Mouse (Mus musculus): ENCODE measurements around the gene Tpm3.
A peak's percentile ranks its signal among the peaks of the same experiment; 100 is the strongest.

Tpm3 gene

DNA sequence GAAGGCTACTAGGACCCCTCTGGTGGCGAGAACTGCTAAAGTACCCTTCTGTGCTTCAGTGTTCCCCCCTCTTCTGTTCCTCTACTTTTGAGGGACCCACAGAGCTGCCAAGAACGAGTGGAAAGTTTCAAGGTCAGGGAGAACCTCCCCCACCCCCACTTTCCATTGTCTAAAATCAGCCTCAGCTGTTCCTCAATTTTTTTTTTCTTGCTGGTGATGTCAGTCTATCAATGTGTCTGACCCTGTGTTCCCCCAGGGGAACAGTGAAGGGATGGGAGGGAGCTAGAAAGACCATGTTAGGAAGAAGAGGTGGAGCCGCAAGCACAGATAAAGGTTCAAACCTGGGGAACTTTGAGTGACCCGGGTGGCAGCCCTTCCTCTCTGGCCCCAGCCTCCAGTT lies at the start of gene Tpm3:
Gene Tpm3, plus strand, starts transcription at position 356 of the 400 bp plus-strand sequence.
- DNase-seq = no peak

DNA sequence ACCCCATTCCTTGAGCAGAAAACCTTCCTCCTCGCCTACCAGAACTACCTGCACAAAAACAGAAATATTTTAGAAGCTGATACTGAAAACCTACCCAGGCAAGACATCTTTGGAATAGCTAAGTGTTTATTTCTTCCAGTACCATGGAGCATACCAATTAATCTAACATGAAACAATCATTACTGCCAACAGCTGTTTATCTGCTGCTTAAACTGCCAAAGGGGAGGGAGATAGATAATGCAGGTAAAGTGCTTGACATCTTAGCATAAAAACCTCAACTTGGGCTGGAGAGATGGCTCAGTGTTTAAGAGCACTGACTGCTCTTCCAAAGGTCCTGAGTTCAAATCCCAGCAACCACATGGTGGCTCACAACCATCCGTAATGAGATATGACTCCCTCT lies 37.8 kb upstream of the Tpm3 start:
- no peak for DNase-seq

DNA sequence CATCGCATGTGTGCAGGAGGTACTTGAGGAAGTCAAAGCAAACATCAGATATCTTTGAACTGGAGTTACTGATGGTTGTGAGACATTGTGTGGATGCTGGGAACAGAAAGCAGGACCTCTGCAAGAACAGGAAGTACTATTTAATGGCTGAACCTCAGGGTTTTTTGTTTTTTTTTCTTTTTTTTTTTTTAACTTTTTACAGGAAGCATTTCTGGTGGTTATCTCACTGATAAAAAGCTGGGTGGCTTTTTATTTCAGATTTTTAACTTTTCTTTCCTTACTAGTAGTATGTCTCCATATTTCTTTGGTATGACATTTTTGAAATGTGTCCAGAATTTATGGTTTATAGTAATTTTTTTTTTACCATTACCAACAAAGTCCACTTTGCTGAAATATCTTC lies 36.2 kb upstream of the Tpm3 start:
- DNase-seq = no peak

DNA sequence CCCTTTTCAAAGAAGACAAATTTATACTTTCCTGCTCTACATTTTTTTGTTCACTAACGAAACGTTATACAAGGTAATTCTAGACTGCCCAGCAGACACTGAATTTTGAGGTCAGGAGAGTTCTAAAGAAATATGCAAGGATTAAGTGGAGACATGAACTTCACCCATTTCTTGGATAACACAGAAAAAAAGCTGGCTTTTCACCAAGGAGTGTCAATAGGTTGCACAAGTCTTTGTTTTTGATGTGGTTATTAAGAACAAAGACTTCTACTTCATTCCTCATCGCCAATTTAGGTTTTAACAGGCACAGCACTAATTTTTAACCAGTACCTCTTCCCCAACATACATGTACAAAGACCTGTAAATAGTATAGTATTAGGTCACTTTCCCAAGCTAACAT lies 22.8 kb upstream of the Tpm3 start:
- DNase-seq = no peak

DNA sequence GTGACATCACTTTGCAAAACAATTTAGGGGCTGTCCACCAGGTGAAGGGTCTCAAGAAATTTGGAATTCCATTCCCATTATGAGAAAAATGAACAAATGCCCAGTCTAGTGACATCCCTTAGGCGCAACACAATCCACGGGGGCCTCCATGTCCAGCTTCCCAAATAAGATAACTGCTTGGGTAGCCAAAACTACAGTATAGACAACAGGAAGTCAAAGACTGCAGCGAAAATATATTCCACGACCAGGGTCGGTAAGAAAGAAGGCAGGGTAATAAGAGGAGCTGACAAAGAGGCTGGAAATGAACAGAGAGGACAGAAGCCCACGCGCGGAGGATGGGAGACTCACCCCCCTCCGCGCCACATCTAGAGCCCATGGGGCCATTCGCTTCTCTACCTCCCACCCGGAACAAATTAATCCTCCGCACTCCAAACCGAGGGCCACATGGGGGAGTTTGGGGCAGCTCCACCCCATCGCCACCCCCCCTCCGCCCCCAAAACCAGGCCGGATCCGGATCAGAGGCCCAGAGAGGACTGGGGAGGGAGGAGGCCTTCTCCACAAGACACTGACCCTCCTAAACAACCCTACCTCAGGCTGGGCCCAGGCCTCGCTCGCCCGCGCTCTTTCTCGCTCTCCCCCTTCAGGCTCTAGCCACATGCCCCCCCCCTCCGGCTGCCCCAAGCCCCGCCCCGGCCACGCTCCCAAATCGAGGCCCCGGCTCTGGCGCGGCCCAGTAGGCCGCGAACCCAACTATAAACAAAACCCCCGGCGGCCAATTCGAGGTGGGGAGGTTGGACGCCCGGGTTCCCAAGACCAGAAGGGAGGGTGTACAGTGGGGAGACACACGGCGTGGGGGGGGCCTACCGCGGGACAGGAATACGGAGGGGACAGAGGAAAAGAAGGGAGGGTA lies 20.8 kb upstream of the Tpm3 start, which contains the start of gene 4933434E20Rik:
Gene 4933434E20Rik, plus strand, starts transcription at position 196 of the 910 bp plus-strand sequence.
- peak; percentile 72 for DNase-seq

DNA sequence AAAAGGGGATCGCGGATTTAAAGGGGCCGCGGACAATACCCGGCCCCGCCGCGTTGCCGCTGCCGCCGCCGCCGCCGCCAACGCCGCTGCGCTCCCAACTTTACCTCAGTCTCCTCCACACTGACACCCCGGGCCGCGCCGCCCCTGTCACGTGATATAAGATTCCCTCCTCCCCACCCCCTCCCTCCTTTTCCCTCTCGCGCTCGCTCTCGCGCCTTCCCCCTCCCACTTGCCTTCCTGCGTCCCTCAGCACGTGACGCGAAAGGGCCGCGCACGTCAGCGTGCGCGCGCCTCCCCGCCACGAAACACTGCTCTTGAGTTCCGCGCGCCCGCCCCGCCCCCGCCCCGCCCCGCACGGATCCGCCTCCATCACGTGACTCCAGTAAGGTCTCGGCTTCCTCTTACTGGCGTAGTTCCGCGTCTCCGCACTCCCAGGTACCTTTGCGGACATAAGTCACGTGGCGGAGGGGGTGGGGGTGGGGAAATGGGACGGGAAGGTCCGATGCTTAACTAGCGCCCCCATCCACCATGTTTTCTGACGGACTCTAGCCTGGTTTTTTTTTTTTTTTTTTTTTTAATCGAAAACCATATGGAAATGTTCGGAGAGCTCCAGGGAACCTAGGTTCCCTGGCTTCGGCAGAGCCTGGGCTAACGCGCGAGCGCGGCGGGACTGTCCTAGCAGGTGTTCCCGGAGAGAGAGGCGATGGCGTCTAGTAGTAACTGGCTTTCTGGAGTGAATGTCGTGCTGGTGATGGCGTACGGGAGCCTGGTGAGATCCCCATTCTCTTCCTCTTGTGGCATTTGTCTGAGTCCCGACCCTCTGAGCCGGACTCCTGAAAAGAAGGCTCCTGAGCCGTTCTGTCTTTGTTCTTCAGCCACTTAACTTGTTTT lies 19.9 kb upstream of the Tpm3 start, which contains the start of gene Ubap2l:
Gene Ubap2l, minus strand, starts transcription at position 278 of the 891 bp plus-strand sequence.
- peak; percentile 97 for DNase-seq

DNA sequence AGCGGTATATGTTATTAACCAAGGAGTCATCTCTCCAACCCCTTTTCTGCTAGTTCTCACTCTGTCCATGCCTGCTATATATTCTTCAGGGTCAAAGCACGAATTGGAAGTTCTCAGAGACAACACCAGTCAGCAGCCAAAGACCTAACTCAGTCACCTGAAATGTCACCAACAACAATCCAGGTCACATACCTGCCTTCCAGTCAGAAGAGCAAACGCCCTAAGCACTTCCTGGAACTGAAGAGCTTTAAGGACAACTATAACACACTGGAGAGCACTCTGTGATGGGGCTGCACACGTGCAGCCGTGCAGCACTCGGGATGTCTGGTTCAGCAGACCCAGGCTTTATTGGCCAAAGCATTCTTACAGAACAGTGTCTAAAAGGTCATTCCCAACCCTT lies 10.9 kb upstream of the Tpm3 start:
- DNase-seq = no peak

DNA sequence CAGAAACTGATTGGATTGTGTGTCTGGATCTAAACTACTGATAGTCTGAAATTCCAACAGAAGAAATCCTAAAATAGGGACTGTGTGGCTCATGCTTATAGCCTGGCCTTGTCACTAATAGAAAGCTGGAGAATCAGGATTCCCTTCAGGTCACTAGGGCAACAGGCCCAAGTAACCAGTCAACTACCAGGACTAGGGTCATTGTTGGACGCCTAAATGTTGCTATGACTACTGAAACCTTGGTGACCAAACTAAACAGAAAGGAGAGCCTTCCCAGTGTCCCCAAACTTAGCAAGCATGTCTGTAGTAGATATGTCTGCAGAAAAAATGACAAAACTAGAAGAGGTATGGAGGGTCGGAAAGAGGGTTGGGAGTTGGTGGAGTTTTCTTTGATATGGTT lies 9.9 kb upstream of the Tpm3 start:
- no peak for DNase-seq

DNA sequence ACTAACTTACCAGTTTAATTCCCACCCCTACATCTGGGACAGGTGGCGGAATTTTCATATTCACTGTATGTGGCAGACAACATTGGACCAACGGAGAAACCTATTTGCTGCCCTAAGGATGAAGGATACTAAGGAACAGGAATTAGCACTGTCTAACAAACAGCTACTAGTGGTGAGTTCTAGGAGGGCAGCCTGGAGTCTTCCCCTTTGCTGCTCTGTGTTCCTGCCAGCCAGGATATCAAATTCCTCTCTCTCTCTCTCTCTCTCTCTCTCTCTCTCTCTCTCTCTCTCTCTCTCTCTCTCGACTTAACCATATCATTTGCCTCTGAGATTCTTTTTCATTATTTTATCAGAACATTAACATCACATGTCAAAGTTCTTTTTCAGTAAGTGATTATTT lies 8.1 kb upstream of the Tpm3 start:
- DNase-seq = no peak

DNA sequence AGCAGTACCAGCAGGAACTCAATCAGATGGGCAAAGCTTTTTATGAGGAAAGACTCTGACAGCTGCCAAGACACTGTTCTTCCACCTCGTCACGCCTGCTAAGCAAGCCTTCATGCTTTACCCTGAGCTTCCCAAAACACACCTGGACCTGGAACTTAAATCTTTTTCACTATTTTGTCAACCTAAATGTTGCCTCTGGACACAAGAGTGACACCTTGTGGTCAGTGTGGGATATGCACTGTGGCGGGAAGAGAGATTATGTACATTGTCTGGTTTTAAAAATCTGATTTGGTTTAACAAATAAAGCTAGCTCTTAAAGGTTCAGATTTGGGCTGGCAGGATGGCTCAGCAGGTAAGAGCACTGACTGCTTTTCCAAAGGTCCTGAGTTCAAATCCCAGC lies 6.9 kb upstream of the Tpm3 start:
- DNase-seq = peak; percentile 66

DNA sequence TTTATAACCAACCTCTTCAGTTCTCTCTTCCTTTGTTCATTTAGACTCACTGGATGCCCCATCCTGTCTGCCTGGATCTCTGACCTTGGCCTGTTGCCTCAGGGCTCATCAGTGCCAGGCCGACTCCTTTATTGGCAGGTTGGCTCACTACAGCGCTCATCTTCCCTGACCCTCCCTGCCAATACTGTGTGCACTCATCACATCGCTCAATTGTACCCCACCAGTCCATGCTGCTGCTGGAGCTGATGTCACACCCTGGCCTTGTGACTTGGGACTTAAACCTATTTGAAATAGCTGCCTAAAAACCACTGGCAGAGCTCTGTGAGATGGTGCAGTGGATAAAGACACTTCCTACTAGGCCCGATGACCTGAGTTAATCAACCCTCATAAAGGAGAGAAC lies 4.6 kb upstream of the Tpm3 start:
- DNase-seq = no peak

DNA sequence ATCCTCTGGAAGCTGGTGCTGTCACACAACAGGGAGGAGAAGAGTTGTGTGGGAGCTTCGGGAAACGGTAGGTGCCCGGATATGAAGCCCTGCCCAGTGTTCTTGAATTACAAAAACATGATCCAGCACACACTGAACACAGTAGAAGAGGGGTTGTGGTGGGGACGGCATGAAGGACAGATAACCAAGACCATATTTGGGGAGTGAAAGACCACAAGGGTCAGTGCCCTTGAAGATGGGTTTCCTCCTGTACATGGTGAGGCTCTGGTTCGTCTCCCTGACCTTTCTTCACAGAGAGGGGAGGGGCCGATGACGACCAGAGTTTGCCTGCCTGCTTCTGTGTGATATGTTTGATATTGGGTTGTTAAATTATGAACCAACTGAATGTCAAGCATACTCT lies 2.8 kb upstream of the Tpm3 start:
- no peak for DNase-seq

DNA sequence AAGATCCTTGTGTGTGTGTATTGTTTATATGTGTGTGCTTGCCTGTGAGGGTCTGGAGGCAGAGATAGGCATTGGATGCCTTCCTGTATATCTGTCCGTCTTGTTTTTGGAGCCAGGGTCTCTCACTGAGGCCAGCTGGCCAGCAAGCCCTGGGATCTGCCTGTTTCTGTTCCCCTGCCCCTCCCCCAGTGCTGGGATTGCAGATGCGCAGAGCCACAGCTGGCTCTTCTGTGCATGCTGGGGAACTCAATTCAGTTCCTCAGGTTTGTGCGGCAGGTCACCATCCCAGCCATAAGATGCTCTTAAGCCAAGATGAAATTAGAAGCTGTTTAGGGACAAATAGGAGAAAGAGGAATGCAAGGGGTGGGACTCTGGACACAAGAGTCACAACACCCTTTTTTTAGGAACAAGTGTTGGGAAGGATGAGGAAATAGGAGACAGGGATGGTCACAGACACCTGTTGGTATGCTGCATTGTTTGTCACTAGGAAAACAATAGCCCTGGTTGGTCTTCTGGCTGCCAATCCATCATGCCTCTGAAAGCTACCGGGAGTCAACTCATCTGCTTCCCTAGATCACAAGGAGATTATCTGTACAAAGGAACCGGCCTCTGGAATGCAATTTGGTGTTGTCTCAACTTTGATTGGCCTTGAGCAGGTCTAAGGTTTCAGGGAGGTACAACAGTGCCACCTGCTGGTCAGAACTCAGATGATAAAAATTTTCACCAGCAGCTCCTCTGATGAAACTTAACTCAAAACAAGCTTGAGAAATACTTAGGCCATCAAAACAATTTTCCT lies 4.7 kb downstream of the Tpm3 start:
- peak; percentile 91 for DNase-seq

DNA sequence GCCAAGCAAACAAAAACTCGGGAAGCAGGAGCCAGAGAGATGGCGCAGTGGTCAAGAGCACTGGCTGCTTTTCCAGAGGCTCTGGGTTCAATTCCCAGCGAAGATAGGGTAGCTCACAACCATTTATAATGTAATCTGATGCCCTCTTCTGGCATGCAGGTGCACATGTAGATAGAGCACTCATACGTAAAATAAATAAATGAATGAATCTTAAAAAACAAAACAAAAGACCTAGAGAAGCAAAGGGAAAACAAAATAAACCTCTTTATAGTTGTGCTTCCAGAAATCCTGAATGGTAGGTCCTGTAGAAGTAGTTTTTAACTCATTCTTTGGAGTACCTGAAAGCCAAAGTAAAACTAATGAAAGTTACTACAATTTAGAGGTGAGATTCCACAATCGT lies 5.8 kb downstream of the Tpm3 start:
- DNase-seq = no peak

DNA sequence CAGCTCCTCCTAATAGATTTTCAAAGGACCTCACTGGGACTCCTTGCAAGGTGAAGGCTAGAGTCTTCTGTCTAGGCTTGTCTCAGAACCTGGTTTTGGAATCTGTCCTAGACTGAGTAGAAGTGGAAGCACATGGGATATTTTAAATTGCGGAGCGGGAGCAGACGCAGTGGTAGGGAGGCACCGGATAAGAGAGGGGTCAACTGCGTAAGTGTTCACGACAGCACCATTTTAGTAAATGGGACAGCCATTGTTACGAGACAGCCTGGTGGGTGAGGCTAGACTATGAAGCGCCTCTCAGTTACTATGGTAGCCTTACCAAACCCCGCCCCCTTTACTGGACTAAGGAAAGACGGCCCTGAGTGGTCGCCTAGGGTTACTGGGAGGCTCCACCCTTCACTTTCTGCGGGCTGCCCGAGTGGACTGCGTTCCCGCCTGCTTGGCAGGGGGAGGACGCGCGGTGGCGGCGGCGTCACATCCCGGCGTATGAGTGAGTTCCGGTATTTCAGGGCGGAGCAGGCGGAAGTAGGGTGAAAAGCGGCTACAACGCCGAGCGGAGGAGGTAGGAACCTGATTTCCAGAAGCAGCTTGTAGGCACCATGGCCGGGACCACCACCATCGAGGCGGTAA lies 6.8 kb downstream of the Tpm3 start:
- DNase-seq = peak; percentile 99

DNA sequence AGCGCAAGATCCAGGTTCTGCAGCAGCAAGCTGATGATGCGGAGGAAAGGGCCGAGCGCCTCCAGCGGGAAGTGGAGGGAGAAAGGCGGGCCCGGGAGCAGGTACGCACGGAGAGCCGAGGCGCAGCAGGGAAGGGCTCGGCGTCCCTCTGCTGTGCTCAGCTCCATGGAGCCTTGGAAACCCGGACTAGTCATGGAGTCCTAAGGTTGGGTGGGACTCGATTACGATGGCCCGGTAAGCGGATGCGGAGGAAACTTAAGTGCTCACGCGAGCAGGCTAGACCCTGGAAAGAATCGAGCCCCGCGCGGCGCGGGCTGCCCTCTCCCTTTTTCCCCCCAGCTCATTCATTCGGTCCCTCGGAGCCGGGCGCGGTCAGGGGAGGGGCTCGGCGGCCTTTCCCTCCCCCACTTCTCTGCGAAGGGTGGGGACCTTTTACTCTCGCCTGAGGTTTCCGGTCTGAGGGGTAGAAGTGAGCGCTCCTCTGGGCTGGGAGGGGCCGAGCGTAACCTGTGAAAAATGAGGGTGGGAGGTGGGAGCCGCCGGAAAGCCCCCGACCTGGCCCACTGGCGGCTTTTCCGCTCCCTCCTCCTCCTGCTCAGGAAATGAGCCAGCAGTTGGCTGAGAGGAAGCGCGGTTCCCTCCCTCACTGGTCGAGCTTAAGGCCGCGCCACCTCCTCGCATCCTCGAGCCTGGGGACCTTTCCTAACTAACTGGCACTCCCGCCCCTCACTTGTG lies 7.5 kb downstream of the Tpm3 start:
- DNase-seq = peak; percentile 89

DNA sequence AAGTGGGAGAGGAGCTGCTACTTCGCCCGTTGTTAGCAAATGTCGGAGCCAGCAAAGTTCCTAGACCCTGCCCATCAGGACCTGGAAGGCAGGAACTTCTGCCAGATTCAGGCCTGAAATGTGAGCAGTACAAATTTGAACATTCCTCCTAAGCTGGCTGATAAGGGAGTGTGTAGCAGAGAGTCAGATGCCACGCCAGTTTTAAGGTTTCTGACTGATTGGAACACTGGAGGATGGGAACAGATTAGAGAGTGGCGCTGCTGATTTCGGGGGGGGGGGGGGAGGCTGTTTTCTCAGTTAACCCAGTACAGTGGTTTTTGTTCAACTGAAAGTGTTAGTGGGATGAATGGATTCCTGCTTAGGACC lies 8.0 kb downstream of the Tpm3 start:
- DNase-seq = no peak

DNA sequence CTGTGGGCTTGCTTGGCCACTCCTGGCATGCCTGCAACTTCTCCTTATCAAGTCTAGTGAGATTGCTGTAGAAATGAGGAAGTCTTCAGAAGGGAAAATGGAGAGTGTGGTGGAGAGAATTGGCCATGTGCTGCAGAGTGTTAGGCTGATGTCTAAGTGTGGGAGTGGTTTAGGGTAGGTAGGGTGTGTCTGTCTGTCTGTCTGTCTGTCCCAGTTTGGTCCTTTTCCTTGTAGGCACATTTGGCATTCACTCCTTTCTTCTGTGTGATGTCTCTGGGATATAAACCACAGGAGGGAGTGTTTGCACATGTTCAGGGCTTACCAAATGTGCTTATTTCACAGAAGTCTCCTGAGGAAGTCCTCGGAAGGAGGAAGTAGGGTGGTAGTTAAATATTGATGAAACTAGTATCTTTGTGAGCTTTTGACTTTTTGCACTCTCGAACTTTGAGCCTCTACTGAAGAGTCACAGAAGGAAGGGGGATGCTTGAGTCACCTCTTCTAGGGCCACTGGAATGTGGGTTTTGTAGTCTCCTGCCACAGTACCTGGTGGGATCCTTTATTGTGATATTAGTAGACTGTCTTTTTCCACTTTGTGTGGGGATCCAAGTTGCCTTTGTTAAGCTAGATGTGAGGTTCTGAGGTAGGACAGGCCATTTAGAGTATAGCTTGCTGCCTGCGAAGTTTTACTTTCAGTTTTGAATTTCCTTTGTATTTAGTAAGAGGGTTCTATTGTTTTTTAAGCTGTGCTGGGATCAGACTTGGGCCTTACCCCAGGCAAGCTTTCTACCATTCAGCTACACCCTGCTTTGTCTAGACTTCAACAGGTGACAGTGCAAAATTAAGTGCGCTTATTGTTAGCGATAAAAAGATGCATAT lies 9.2 kb downstream of the Tpm3 start:
- DNase-seq = peak; percentile 26

DNA sequence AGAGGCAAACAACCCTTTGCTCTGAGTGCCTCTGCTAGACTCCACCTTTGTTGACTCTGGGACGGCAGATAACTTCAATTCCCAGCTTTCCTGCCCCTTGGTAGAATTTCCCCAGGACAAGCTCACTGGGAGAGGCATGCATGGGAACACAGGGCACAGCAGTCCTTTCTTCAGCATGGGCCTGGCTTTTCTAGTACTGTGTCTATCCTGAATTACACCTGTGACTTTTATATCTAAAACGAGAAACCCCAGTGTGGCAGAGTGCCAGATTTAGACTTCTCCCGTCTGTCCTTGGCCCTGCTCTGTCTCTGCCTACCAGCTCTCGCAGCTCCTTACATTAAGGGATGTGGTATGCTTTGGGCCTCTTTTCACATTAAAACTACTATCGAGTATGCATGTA lies 10.6 kb downstream of the Tpm3 start:
- DNase-seq = peak; percentile 40

DNA sequence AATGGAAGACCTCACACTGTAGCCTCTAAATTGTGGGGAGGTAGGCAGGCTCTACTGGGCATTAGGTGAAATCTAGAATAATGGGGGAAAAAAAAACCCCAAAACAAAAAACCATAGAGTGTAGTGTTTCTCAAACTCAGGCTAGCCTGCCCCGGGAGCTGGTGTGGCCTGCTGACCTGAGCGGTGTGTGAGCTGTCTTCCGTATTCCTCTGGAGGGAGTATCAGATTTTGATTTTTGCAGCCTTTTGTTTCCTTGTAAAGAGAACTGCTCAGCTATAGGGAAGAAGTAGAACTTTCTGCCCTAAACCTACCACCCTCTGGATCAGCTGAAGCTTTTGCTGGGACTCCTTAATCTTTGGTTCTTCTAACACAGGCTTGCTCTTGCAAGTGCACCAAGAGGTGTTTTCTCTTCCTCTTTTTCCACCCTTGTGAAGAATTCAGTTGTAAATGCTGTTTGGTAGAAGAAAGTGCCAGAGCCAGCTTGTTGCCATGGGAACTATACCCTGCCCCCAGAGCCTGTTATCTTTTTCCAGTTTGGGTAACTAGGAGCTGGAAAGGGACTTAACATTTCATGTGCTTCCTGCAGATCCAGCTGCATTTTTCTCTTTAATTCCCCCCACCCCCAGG lies 11.4 kb downstream of the Tpm3 start:
- peak; percentile 49 for DNase-seq

All from lung, postnatal 10 days (tissue).